Mouse (Mus musculus): ENCODE measurements around the gene Zrsr1.

The Zrsr1 gene

GRCm38 (mm10) chr11:22972746-22973526 is 1.1 kb downstream of the Zrsr1 start:
- peak; percentile 88 for DNase-seq (ENCODE audit: low read depth, low spot score)

- no peak for DNase-seq (ENCODE audit: low read depth, low spot score)
Observed at GRCm38 (mm10) chr11:22973599-22973998, 1.8 kb downstream of the Zrsr1 start.

- DNase-seq (ENCODE audit: low read depth, low spot score) = no peak
Observed at GRCm38 (mm10) chr11:22978215-22978614, 6.4 kb downstream of the Zrsr1 start.

DNA sequence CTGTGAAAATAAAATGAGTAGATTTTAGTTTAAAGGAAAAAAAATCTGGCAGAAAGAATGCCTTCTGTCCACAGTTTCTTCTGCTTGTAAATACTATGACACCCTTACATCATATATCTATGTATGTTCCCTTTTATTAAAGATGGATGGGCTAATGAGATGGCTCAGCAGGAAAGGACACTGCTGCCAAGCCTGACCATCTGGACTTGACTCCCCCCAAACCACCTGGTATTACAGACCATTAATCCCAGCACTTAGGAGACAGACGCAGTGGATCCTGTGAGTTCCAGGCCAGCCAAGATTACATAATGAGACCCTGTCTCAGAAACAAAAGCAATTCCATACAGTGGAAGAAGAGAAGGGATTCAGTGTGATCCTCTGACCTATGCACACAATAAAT is 6.9 kb downstream of the Zrsr1 start:
- DNase-seq (ENCODE audit: low read depth, low spot score) = no peak

GRCm38 (mm10) chr11:22979221-22979620 is 7.4 kb downstream of the Zrsr1 start:
- no peak for DNase-seq (ENCODE audit: low read depth, low spot score)

- DNase-seq (ENCODE audit: low read depth, low spot score) = no peak
Observed at GRCm38 (mm10) chr11:22981041-22981440, 9.2 kb downstream of the Zrsr1 start.

GRCm38 (mm10) chr11:22981543-22981950 is 9.7 kb downstream of the Zrsr1 start:
- DNase-seq (ENCODE audit: low read depth, low spot score) = no peak

GRCm38 (mm10) chr11:22981984-22982757 is 10.4 kb downstream of the Zrsr1 start, which contains the start of the genes Gm28048 and Commd1:
TSS of gene Gm28048 (minus strand) at chr11:22982090.
TSS of gene Commd1 (minus strand) at chr11:22982382.
- peak; percentile 96 for DNase-seq (ENCODE audit: low read depth, low spot score)

- no peak for DNase-seq (ENCODE audit: low read depth, low spot score)
Observed at GRCm38 (mm10) chr11:22982846-22983245, 11.0 kb downstream of the Zrsr1 start.

- DNase-seq (ENCODE audit: low read depth, low spot score) = no peak
Observed at GRCm38 (mm10) chr11:22985510-22985909, 13.7 kb downstream of the Zrsr1 start.

GRCm38 (mm10) chr11:22987357-22987756 is 15.6 kb downstream of the Zrsr1 start:
- DNase-seq (ENCODE audit: low read depth, low spot score) = peak; percentile 76

DNA sequence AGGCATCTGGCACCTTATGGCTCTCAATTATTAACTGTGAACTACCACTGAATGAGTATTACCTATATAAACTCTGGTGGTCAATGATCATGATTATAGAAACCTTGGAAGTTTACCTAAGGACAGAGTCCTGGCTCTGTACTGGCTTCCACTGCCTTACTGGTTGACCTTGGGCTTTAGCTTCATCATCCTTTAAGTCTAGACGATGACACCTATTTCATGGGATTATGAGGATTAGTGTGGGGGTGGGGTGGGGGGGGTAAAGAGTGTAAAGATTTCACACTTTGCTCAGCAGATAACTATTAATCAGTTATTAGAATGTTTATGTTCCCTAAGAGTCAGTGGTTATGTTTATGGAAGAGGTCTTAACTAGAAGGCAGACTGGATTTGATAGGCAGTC is 18.0 kb downstream of the Zrsr1 start:
- no peak for DNase-seq (ENCODE audit: low read depth, low spot score)

GRCm38 (mm10) chr11:22990393-22991126 is 18.8 kb downstream of the Zrsr1 start, which contains the start of gene Cct4:
TSS of gene Cct4 (plus strand) at chr11:22990519.
- DNase-seq (ENCODE audit: low read depth, low spot score) = peak; percentile 90

GRCm38 (mm10) chr11:22991218-22991835 is 19.5 kb downstream of the Zrsr1 start:
- peak; percentile 25 for DNase-seq (ENCODE audit: low read depth, low spot score)

DNA sequence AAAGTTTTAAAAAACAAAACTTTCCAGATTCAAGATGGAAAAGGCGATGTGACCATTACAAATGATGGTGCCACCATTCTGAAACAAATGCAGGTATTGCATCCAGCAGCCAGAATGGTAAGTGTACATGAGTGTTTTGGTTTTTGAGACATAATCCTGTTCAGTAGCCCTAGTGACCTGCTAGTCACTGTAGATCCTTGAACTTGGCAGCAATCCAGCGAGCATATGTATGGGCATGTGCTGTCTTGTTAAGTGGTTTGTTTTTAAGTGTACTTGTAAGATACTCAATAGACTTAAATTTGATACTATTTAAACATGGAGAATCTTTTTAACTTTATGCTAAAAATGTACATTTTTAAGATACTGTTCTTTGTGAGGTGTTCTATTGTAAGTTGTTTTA is 22.5 kb downstream of the Zrsr1 start:
- DNase-seq (ENCODE audit: low read depth, low spot score) = no peak

GRCm38 (mm10) chr11:22995461-22995860 is 23.7 kb downstream of the Zrsr1 start:
- no peak for DNase-seq (ENCODE audit: low read depth, low spot score)

- no peak for DNase-seq (ENCODE audit: low read depth, low spot score)
Observed at GRCm38 (mm10) chr11:22998308-22998707, 26.5 kb downstream of the Zrsr1 start.

DNA sequence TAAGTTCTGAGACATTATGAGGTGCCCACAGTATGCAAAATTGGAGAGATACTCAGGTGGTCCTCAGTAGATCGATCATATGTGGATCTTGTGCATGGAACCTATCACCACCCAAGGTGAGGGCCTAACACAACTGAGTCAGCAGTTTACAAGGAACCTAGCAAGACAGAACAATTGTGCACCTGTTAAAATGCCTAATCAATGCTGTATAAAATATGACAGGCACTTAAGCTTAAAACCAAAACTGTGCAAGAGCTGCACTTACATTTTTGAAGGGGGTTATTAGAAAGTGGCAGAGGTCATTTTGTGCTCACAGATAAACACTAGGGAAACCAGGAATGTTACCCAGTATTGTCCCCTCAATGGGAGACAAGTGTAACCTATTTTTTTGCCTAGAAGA is 33.5 kb downstream of the Zrsr1 start:
- no peak for DNase-seq (ENCODE audit: low read depth, low spot score)

- no peak for DNase-seq (ENCODE audit: low read depth, low spot score)
Observed at GRCm38 (mm10) chr11:23007166-23007480, 35.3 kb downstream of the Zrsr1 start.

GRCm38 (mm10) chr11:23007481-23008180 is 35.8 kb downstream of the Zrsr1 start, which contains the start of gene Fam161a:
TSS of gene Fam161a (plus strand) at chr11:23007531.
- DNase-seq (ENCODE audit: low read depth, low spot score) = peak; percentile 91
